Mouse (Mus musculus): ENCODE results near the gene Slc7a6os.
"Not testable (repeated sequence)": the region's sequence is repeated elsewhere in the genome, so short reads cannot be mapped to it uniquely, and the experiment has no call there.

Gene Slc7a6os

DNA sequence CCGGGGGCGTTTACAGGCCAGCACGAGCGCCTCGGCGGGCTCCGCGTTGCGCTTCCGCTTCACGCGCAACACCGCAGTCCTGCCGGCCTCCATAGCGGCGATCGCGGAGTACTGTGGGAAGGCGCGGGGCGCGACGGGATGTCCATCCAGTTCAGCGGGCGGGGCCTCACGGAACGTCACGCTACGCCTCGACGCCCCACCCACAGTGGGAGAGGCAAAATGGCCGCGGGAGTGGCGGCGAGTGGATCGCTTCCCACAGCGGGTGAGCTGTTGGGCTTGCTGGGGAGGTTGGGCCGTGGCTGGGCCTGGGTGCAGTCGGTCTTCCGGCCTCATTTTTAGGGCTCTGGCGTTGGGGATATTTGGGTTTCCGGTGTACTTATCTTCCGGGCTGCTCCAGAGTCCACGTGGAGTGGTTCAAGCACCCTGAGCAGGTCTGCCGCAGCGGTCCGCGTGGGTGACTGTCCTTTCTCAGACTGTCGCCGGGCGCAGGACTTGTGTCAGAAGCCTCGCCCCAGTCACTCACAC is at the start of gene Slc7a6os, which contains the start of gene Prmt7:
Gene Slc7a6os, minus strand, starts transcription at position 115 of the 525 bp plus-strand sequence.
Gene Prmt7, plus strand, starts transcription at position 116 of the 525 bp plus-strand sequence.
- peak; percentile 97 for DNase-seq

DNA sequence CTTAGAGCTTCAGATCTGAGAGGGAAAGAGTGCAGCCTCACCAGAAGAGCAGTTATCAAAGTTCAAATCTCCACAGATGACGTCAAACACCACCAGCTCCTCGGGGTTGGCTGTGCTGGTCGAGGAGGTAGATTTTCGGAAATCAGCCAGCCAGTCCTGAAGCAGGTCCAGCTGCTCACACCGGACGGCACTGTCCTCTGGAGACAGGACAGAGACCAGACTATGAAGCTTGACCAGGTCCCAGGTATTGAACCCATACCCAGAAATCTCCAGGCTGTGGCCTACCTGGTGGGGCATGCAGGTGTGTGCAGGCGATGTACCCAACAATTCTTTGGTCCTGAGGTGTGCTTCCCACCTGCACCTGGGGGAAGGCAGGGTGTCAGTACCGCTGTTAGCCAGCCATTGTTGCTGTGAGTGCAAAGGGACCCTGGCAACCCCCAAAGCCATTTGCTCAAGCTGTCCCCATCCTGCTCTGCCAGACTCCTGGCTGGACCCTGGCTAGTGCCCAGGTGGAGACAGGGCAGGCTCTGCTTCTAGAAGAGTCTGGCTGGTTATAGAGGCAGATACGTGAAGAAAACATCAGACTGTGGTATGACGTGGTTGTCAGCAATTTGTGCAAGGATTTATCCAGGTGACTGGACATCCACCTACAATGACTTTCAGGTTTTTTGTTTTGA is 49.0 kb upstream of the Slc7a6os start:
- no peak for DNase-seq

- DNase-seq: no peak
These were observed 47.4 kb upstream of the Slc7a6os start for GRCm38 (mm10) chr8:106258169-106258568.

GRCm38 (mm10) chr8:106250186-106250585 is 39.5 kb upstream of the Slc7a6os start:
- no peak for DNase-seq

GRCm38 (mm10) chr8:106237106-106237505 is 26.4 kb upstream of the Slc7a6os start:
- DNase-seq: no peak

DNA sequence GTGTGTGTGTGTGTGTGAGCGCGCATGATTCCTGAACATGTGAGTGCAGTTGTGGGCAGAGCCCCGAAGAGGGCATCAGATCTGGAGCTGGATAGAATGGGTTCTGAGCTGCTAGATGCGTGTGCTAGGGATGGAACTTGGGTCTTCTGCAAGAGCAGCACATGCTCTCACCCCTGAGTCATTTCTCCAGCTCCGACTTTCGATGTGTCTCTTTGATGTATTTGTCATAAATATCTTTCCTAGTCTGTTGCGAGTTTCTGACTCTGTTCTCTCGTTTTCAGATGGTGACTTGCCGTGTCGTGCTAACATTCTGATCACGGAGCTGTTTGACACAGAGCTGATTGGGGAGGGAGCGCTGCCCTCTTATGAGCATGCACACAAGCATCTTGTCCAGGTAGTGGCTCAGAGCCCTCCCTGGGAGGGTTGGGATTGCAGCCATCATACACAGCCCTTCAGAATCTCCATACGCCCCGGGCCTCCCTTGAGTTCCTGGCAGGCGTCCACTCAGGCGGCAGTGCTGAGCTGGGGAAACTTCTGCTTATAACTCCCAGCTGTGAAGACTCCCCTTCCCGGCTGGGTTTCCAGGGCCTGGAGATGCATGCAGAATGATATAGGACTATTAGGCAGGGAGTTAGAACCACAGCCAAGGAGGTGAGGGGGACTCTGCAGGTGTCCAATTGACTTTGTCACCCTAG is 24.0 kb upstream of the Slc7a6os start:
- DNase-seq: no peak

GRCm38 (mm10) chr8:106232751-106233150 is 22.0 kb upstream of the Slc7a6os start:
- DNase-seq: no peak

- no peak for DNase-seq
These were observed 20.8 kb upstream of the Slc7a6os start for GRCm38 (mm10) chr8:106231536-106231935.

GRCm38 (mm10) chr8:106226589-106226988 is 15.9 kb upstream of the Slc7a6os start:
- DNase-seq: no peak

- no peak for DNase-seq
These were observed 8.9 kb upstream of the Slc7a6os start for GRCm38 (mm10) chr8:106219620-106220019.

- no peak for DNase-seq
These were observed 3.2 kb upstream of the Slc7a6os start for GRCm38 (mm10) chr8:106213959-106214358.

GRCm38 (mm10) chr8:106211421-106211820 is 686 bp upstream of the Slc7a6os start:
- no peak for DNase-seq

DNA sequence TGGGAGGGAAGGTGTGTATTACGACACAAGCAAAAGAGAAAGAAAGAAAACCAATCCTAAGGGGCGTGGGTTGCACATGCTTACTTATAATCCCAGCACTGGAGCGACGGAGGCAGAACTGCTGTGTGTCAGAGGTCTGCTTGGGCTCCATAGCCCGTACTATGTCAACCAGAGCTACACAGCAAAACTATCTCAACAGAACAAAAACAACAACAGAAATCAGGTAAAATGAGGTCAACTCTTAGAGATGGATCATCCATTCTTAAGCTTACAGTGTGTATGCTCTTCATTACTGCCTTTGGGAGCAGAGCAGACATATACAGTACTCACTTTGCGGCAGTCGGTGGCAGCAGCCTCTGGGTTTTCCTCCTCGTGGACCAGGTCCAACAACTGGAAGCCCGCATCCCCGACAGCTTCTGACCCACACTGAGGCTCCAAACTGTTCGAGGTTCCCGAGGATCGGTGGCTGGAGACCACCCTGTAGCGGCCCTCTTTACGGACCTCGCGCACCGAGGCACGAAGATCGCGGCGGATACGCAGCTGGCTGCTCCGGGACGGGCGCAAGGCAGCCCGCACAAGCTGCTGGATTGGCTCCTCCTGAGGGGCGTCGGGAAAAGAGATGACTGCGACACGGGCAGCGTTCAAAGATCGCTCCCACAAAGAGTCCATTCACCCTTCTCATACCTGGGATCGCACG is 552 bp downstream of the Slc7a6os start:
- DNase-seq: no peak

GRCm38 (mm10) chr8:106199596-106199995 is 11.1 kb downstream of the Slc7a6os start:
- DNase-seq: not testable (repeated sequence)

DNA sequence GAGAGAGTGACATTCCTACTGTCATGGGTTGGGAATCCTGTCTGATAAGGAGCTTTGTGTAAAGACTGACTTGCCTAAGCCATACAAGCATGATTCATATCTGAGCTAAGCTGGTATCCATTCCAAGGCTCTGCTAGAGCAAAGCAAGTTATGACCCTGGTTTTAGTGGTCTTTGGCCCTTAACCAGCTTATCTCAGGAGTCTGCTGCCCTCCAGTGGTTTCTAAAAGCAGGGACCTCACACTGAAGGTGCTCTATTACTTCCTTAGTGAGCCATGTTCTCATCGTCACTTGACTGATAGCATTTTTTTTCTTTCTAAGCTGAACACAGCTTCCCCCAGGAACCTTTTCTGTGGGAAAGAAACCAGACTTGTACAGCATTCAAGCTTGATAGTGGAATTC is 12.0 kb downstream of the Slc7a6os start:
- no peak for DNase-seq

DNA sequence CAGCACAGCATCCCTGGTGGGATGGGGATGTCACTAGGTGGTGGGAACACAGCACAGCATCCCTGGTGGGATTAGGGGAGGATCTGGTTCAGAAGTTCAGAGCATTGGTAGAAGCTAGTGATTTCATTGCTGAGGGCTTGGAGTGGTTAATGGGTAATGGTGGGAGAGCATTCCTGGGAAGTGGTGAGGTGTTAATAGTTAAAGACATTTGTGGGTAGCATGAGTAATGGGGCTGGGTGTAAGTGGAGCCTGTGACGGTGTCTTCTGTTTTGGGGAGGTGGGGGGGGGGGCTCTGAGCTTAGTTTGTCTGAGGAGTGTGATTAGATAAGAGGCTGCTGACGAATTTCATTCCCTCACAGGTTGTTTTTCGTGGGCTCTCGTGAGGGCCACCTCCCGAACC is 16.7 kb downstream of the Slc7a6os start:
- no peak for DNase-seq

- DNase-seq: no peak
These were observed 17.6 kb downstream of the Slc7a6os start for GRCm38 (mm10) chr8:106193162-106193561.

- DNase-seq: no peak
These were observed 19.1 kb downstream of the Slc7a6os start for GRCm38 (mm10) chr8:106191639-106192038.

DNA sequence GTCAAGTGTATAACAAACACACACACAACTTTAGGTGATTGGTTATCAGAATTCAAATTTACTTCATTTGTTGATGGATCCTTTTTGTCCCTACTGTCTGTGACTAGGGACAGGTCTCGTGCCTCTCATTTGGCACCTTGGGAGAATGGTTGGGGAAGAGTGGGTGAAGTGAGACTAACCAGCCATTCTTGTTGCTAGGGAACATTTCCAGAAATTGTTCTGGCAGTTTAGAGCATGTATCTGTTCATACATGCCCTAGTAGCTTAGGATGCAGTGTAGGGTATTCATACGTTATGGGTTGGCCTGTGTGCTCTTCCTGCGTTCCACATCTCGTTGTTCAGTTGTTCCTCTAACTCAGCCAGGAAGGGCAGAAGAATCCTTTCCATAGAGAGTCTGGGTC is 21.6 kb downstream of the Slc7a6os start:
- DNase-seq: no peak

GRCm38 (mm10) chr8:106186394-106186793 is 24.3 kb downstream of the Slc7a6os start:
- DNase-seq: no peak

- DNase-seq: no peak
These were observed 25.0 kb downstream of the Slc7a6os start for GRCm38 (mm10) chr8:106185628-106186270.

GRCm38 (mm10) chr8:106178428-106178827 is 32.3 kb downstream of the Slc7a6os start:
- no peak for DNase-seq

DNA sequence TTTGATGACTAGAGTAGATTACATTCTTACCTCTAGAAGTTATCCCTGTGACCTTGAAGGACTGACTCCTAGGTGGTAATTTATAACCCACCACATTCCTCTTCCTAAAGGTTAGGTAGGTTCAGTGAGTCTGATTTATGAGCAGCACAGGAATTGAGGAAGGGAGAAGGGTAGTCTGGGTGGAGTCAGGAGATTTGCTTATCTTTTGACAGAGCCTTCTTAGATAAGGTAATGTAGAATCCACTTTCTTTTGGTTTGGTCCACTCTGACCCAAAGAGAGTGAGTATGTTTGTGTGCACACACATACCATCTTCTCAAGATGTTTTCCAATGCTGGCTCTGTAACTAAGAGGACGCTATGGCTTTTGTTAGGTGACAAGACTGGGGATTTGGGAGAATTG is 33.1 kb downstream of the Slc7a6os start:
- no peak for DNase-seq

Data from right cerebral cortex, postnatal 25 days (tissue).